Mouse (Mus musculus) CH12.LX (cell line): ENCODE measurements around the gene Slc6a19. TPM values are rescaled to one million over a fixed set of nuclear protein-coding genes. Genes with fewer than 3 reads are reported as not detected.
"Not testable (repeated sequence)": the region's sequence is repeated elsewhere in the genome, so short reads cannot be mapped to it uniquely, and the experiment has no call there.

Experiments
- DNase-seq: peaks from one replicate; pipeline ENCODE4 v3.0.0-alpha.2; 2013; ENCODE audit errors: extremely low read depth
- H3K27ac ChIP-seq: 2 replicates; pipeline ENCODE4 v1.5.1; 2012; ENCODE audit warnings: low read depth, mild to moderate bottlenecking, control low read depth, moderate library complexity; ENCODE audit not compliant: insufficient read depth
- H3K27me3 ChIP-seq: replicated peaks from 2 replicates; pipeline ENCODE3; 2012; ENCODE audit warnings: inconsistent platforms
- H3K36me3 ChIP-seq, 2 experiments: replicated peaks in 1 of 2; 2 replicates each; pipeline versions ENCODE3 to v1.6.1; 2012; ENCODE audit warnings: inconsistent platforms in 1 of 2, low read length in 1 of 2, mild to moderate bottlenecking in 1 of 2, mixed read lengths in 1 of 2, moderate library complexity in 1 of 2; ENCODE audit not compliant: control insufficient read depth in 1 of 2, insufficient read depth in 1 of 2
- H3K4me1 ChIP-seq, 2 experiments: 2 replicates each; pipeline ENCODE4 v1.6.1; 2012; ENCODE audit warnings: inconsistent platforms in 1 of 2, moderate library complexity in 1 of 2; ENCODE audit not compliant: insufficient read depth in 2 of 2, control insufficient read depth in 1 of 2
- H3K4me2 ChIP-seq: 2 replicates; pipeline ENCODE4 v1.6.1; 2012; ENCODE audit warnings: low read depth, mild to moderate bottlenecking, control low read depth; ENCODE audit not compliant: poor library complexity, insufficient read depth, severe bottlenecking
- H3K4me3 ChIP-seq, 3 experiments: fragments of 150-350 bp in 1 of 3; sonication (generic) in 1 of 3; replicated peaks in 1 of 3; 2 replicates each; pipeline versions ENCODE3 to v1.5.1; 2011 to 2012; ENCODE audit warnings: low read depth in 2 of 3, low read length in 2 of 3, mild to moderate bottlenecking in 2 of 3, moderate library complexity in 2 of 3, control low read depth in 1 of 3, improper control_type of control experiment in 1 of 3, inconsistent platforms in 1 of 3, mixed read lengths in 1 of 3; ENCODE audit not compliant: poor library complexity in 1 of 3
- H3K79me2 ChIP-seq: replicated peaks from 2 replicates; pipeline ENCODE4 v1.6.1; 2012; ENCODE audit warnings: mild to moderate bottlenecking, moderate library complexity; ENCODE audit not compliant: control insufficient read depth, poor library complexity, insufficient read depth, severe bottlenecking; ENCODE audit errors: extremely low read depth
- H3K9ac ChIP-seq: 2 replicates; pipeline ENCODE4 v1.6.1; 2012; ENCODE audit warnings: low read depth, mild to moderate bottlenecking, control low read depth, moderate library complexity; ENCODE audit not compliant: insufficient read depth
- H3K9me3 ChIP-seq: replicated peaks from 2 replicates; pipeline ENCODE3; 2012; ENCODE audit warnings: low read length, inconsistent platforms, mixed read lengths
- CHD2 ChIP-seq: IDR thresholded peaks from 2 replicates; pipeline ENCODE4 v1.6.1; 2011; ENCODE audit warnings: low read length, improper control_type of control experiment
- ETS1 ChIP-seq: conservative IDR thresholded peaks from 2 replicates; pipeline ENCODE4 v1.6.1; 2012; ENCODE audit warnings: low read depth, mild to moderate bottlenecking, inconsistent platforms, low read length, improper control_type of control experiment, moderate library complexity
- JUND ChIP-seq: conservative IDR thresholded peaks from 2 replicates; pipeline ENCODE4 v1.6.1; 2011; ENCODE audit warnings: low read depth, low read length, improper control_type of control experiment
- MAFK ChIP-seq: IDR thresholded peaks from 2 replicates; pipeline ENCODE4 v1.6.1; 2011; ENCODE audit warnings: low read length, improper control_type of control experiment; ENCODE audit not compliant: insufficient replicate concordance
- MAZ ChIP-seq: IDR thresholded peaks from 2 replicates; pipeline ENCODE4 v1.6.1; 2012; ENCODE audit warnings: low read depth, mild to moderate bottlenecking, inconsistent platforms, low read length, improper control_type of control experiment, moderate library complexity
- RCOR1 ChIP-seq: conservative IDR thresholded peaks from 2 replicates; pipeline ENCODE4 v1.6.1; 2012; ENCODE audit warnings: low read depth, mild to moderate bottlenecking, inconsistent platforms, low read length, improper control_type of control experiment
- SIN3A ChIP-seq: IDR thresholded peaks from 2 replicates; pipeline ENCODE4 v1.6.1; 2012; ENCODE audit warnings: low read length, improper control_type of control experiment, inconsistent platforms
- SMC3 ChIP-seq: IDR thresholded peaks from 2 replicates; pipeline ENCODE4 v1.6.1; 2011; ENCODE audit warnings: low read depth, low read length, improper control_type of control experiment
- TCF12 ChIP-seq: IDR thresholded peaks from 2 replicates; pipeline ENCODE4 v1.6.1; 2014; ENCODE audit warnings: low read depth, mild to moderate bottlenecking, inconsistent platforms, low read length, improper control_type of control experiment
- USF1 ChIP-seq: IDR thresholded peaks from 2 replicates; pipeline ENCODE4 v1.6.1; 2014; ENCODE audit warnings: low read depth, mild to moderate bottlenecking, inconsistent platforms, low read length, improper control_type of control experiment
- ZC3H11A ChIP-seq: IDR thresholded peaks from 2 replicates; pipeline ENCODE4 v1.6.1; 2012; ENCODE audit warnings: low read depth, mild to moderate bottlenecking, inconsistent platforms, low read length, improper control_type of control experiment
- ZNF384 ChIP-seq: IDR thresholded peaks from 2 replicates; pipeline ENCODE4 v1.6.1; 2012; ENCODE audit warnings: low read depth, low read length, improper control_type of control experiment, inconsistent platforms
- dilution Hi-C: fragments of 300-500 bp; cut with MboI; formaldehyde crosslinking; loops from 2 replicates; pipeline ENCODE4 v1.14.3; 2020; ENCODE audit warnings: low sequenced_read_pairs; ENCODE audit not compliant: extremely low pct_unique_long_range_greater_than_20kb, extremely low pct_ligation_motif_present
- in situ Hi-C: fragments of 300-500 bp; cut with MboI; formaldehyde crosslinking; loops from 3 replicates; pipeline ENCODE4 v1.14.3; 2019; ENCODE audit warnings: low sequenced_read_pairs, low pct_ligation_motif_present, low pct_unique_long_range_greater_than_20kb, mixed read lengths
- polyA plus RNA-seq: library from polyadenylated mRNA; unstranded; fragments of >175 nt; gene quantifications from 2 replicates; pipeline ENCODE4 v1.2.1, GENCODE M21; 2012; ENCODE audit warnings: low read depth; ENCODE audit not compliant: insufficient read length
- total RNA-seq, 2 experiments: library from RNA; depleted of rRNA; stranded (reverse); fragments of 300-350 nt in 1 of 2; fragments of >200 nt in 1 of 2; gene quantifications; 2 replicates each; pipeline ENCODE4 v1.2.3; 2012 to 2014

Slc6a19 gene
- total and polyA plus RNA-seq, 3 experiments: 0.13 TPM; not detected in 1

DNA sequence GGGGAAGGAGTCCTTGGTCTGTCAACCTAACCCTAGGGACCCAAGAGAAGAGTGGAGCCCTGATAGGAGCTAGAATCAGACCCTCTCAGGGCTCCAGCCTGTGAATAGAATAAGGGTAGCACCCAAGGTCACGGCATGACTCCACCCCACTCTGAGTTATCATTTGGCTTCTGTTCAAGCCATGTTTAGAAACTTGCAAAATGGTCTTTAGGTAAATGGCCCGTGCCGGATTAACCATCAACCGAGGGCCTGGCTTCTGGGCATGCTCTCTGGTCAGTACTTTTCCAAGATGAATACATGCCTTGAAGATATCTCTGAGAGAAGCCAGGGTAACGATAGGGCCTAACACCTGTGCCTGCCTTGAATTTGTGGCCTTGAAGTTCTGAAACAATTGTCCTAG, 6.6 kb upstream of the Slc6a19 start:
- H3K36me3 ChIP-seq: no peaks in the 10 kb centered on the region
- peaks cover 0 to 17% of the 10 kb centered on the region in 2 experiments; a peak in 2 of 4 replicates for H3K4me1 ChIP-seq
- H3K27ac ChIP-seq: no peak overlapping the region
- H3K79me2 ChIP-seq: no peaks in the 10 kb centered on the region
- no peak for TF ChIP-seq JUND
- no peak for TF ChIP-seq TCF12
- H3K4me2 ChIP-seq: no peak overlapping the region
- in situ Hi-C loops (no loop called here), dilution Hi-C loops (no loop called here)
- H3K9ac ChIP-seq: no peak overlapping the region
- peaks cover 4% of the 10 kb centered on the region for H3K27me3 ChIP-seq
- no peak for DNase-seq
- H3K4me3 ChIP-seq: no peak overlapping the region
- H3K9me3 ChIP-seq: no peaks in the 10 kb centered on the region

DNA sequence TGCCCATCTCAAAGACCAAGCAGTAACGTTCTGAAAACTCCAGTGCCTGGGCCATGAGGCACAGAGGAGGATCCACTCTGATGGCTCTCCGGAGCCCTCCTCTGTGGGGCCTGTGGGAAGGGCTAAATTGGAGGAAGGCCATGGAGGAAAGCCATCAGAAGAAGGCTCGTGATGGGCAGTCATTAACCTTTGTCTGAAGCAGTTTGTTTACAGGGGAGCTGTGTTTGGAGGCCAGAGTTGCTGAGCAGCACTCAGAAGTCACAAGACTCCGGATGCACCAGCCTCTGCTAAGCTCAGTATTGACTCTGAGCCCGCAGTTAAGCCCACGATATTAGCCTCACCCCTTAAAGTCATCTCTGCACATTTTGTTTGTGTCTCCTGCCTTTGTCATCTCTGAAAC, 4.8 kb upstream of the Slc6a19 start:
- Histone ChIP-seq H3K79me2 (no peaks in the 10 kb centered on the region), H3K36me3 (no peaks in the 10 kb centered on the region), H3K4me3 (no peak overlapping the region), H3K9ac (no peak overlapping the region), H3K27me3 (peaks cover 4% of the 10 kb centered on the region), H3K4me2 (no peak overlapping the region), H3K4me1 (peaks cover 0 to 17% of the 10 kb centered on the region in 2 experiments; a peak in 2 of 4 replicates)
- in situ Hi-C loops: no loop called here
- DNase-seq: no peak
- no peak for TF ChIP-seq MAZ
- TF ChIP-seq ETS1: no peak
- TF ChIP-seq SIN3A: no peak
- TF ChIP-seq SMC3: no peak
- no peak for TF ChIP-seq USF1
- no peak for TF ChIP-seq MAFK
- no peak for TF ChIP-seq CHD2
- no peak for TF ChIP-seq TCF12
- TF ChIP-seq RCOR1: no peak
- TF ChIP-seq ZNF384: no peak
- TF ChIP-seq ZC3H11A: no peak
- TF ChIP-seq, all 38 proteins: peak for 0
- H3K27ac ChIP-seq: no peak overlapping the region
- dilution Hi-C loops: no loop called here
- H3K9me3 ChIP-seq: no peaks in the 10 kb centered on the region

DNA sequence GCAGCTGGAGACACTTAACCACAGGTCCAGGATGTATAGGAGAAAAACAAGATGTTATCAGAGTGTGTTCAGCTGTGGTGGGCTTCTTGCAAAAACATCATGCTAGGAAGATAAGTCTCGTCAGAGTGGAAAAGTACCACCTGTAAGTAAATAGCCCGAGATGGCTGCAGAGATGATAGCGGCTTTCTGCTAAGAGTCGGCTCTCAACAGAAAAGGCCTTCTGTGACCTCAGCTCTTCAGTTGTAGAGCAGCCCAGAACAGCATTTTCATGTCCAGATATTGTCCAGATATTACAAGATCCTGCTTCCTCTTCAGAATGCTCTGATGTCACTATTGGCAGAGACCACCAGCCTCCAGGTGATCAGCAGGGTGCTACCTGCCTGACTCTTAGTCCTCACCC, 1.2 kb downstream of the Slc6a19 start:
- H3K27ac ChIP-seq, H3K9ac ChIP-seq, H3K9me3 ChIP-seq, H3K36me3 ChIP-seq, H3K4me1 ChIP-seq, H3K4me3 ChIP-seq, in situ Hi-C loops, DNase-seq, H3K79me2 ChIP-seq, dilution Hi-C loops, H3K4me2 ChIP-seq: not testable (repeated sequence)
- H3K27me3 ChIP-seq: peaks cover 31% of the 10 kb centered on the region
